Mouse (Mus musculus) 3134 (cell line): ENCODE results near the gene Lgmn.

Experiments
- DNase-seq: peaks from one replicate; pipeline ENCODE4 v3.0.0-alpha.2; 2011; ENCODE audit warnings: low spot score; ENCODE audit not compliant: insufficient read length; ENCODE audit errors: extremely low read depth

Lgmn gene

DNA sequence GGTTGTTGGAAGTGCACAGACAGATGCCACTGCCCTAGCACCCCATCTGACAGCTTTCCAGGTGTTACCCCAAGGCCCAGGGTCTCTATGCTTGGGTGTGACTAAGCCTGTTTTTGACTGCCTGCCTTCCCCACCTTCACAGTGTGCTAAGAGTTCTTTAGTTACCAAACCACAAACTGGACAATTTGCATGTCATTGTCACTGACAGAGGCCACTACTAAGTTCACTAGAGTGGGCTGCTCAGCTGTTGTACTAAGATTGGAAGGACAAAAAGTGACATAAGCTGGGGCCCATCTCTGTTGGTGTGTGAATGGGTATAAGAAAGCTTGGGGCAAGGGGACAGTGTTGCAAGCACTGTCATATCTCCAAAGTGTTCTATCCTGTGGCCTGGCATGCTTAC is 83.8 kb downstream of the Lgmn start:
- no peak for DNase-seq

DNA sequence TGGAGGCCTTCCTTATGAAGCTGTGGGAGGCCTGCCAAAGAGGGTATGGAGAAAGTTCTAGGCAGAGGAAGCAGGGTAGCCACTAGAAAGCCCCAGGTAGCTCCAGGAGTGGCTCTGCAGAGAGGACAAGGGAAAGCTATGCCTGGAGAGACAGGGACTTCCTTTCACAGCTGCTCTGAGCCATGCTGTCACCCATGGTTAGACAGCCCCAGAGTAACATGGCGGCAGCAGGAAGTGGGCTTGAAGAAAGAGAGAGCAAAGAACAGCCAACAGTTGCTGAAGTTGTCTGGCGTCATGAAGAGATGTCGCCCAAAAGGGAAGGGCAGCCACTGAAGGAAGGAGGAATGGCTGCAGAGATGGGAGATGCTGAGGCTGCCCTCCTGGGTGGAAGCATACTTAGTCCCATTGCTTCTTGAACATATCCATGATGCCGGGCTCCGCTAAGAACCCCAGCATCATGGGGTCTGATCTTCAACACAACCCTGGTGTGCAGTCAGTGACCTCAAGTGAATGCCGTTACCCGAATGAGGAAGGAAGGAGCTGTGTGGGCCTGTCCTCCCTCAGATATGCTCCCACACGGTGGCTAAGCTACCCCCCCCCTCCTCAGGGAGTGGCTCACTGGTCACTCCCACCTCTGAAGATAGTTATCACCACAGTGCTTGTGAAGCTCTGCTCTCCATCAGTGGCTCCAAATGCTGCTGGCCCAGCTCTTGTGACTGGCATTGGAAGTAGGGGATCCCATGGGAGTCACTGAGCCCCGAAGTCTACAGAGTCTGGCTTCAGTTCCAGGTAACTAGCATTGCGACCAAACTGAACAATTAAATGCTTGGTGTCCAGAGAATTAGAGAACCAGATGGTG is 85.3 kb downstream of the Lgmn start:
- DNase-seq, result no peak

DNA sequence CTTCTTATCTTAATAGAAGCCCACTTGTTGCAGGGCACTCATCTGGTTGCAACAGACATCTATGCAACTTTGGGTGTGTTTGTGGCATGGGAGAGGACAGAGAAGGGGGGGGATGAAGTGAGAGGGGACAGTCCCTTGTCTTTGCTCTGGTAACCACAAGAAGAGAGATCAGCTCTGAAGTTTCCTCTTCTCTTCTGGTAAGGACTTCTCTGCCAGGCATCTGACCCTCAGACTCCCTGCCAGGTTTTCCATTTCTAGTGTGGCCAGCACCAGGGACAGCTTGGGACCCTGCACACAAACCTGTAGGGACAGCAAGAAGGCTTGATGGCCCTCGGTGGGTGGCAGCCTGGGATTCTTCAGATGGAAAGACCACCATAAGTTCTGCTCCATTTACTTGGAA is 88.6 kb downstream of the Lgmn start:
- DNase-seq, result no peak

DNA sequence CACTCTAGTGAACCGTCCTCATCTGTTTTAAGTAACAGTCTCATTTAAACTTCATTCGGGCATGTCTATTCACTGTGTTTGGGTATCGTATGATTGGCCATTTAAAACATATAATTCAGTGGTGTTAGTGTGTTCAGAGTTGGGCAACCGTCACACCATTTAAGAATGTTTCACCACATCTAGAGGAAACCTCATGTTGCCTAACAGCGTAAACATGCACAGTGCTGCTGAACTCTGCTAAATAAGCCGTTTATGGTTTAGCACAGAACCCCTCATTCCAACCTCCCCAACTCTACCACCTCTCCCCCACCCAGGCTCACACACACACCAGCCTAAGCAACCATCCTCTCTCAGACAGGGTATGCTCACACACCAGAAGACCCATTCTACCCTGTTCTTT is 91.2 kb downstream of the Lgmn start:
- no peak for DNase-seq

DNA sequence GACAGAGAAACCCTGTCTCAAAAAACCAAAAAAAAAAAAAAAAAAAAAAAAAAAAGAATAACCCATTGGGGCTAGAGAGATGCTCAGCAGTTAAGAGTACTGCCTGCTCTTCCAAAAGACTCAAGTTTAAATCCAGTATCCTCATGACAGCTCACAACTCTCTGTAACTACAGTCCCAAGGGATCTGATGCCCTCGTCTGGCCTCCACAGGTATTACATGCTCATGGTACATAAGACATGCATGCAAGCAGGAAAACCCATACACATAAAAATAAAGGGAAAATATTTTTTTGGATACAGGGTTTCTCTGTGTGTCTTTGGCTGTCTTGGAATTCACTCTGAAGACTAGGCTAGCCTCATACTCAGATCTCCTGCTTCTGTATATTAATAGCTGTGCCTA is 93.1 kb downstream of the Lgmn start:
- no peak for DNase-seq

DNA sequence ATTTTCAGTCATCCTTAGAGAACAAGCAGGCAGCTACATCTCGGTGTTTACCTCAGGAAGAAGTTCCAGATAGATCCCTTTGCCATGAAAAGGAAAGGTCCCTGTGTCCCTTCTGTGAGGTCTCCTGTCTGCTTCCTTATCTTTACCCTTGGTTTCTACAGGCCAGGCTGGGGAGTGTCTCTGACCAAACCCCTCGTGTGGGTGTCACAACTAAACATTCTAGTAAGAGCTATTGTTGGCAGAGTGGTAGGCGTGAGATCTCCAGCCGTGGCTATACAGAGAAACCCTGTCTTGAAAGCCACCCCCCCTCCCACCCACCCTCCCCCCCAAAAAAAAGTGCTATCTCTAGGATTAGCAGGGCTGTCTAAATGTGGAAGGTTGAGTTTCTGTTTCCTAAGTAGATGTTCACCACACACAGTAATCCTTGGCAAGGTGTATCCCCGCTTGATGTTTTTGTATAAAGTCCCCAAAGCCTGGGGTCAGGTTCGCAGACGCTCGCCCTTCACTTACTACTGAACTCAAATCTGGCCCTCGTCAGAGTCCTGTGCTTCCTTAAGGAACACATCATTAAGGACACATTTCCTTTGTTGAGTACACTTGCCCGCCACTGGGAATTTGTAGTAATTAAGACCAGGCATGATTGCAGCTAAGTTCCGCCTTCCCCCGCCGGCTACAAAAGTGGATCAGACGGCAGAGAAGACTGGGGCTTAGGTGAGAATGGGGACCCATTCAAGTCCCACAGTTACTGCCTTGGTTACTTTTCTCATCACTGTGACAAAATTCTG is 94.4 kb downstream of the Lgmn start:
- no peak for DNase-seq
